Mouse (Mus musculus) spleen, adult 2 months (tissue): ENCODE data around the gene Mdc1.

Experiments
- CTCF ChIP-seq: fragments of 200-500 bp; IDR thresholded peaks from 2 replicates; pipeline ENCODE4 v1.5.1; 2011; ENCODE audit warnings: mild to moderate bottlenecking, inconsistent platforms; ENCODE audit not compliant: insufficient read depth, insufficient read length, insufficient replicate concordance; ENCODE audit errors: extremely low read depth
- POLR2A ChIP-seq: fragments of 200-500 bp; IDR thresholded peaks from 2 replicates; pipeline ENCODE4 v1.6.1; 2011; ENCODE audit warnings: low read depth, low read length, inconsistent platforms

DNA sequence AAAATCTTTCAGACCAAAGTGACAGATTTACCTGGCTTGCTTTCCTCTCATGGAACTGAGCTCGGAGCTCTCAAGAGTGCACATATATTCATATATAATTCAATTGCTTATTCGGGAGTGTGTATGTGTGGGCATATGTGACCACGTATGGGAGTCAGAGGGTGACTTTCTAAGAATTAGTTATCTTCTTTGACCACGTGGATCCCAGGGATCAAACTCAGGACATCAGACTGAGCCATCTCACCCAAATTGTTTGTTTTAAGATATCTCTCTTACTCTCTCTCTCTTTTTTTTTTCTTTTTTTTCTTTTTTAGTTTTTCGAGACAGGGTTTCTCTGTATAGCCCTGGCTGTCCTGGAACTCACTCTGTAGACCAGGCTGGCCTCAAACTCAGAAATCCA lies 21.2 kb upstream of the Mdc1 start:
- TF ChIP-seq POLR2A = no peak
- TF ChIP-seq CTCF = no peak
